Mouse (Mus musculus) CH12.LX (cell line): ENCODE measurements at regions not wholly inside any gene's neighbourhood (a gene's known extent, or its start where the extent isn't known, plus 50 kb on each side); places are given as distances from the start of the nearest gene placed in this dataset.

ENCODE experiments used
- DNase-seq: peaks from one replicate; pipeline ENCODE4 v3.0.0-alpha.2; 2013; ENCODE audit errors: extremely low read depth
- H3K27ac ChIP-seq: 2 replicates; pipeline ENCODE4 v1.5.1; 2012; ENCODE audit warnings: low read depth, mild to moderate bottlenecking, control low read depth, moderate library complexity; ENCODE audit not compliant: insufficient read depth
- H3K27me3 ChIP-seq: replicated peaks from 2 replicates; pipeline ENCODE3; 2012; ENCODE audit warnings: inconsistent platforms
- H3K36me3 ChIP-seq, 2 experiments: replicated peaks in 1 of 2; 2 replicates each; pipeline versions ENCODE3 to v1.6.1; 2012; ENCODE audit warnings: inconsistent platforms in 1 of 2, low read length in 1 of 2, mild to moderate bottlenecking in 1 of 2, mixed read lengths in 1 of 2, moderate library complexity in 1 of 2; ENCODE audit not compliant: control insufficient read depth in 1 of 2, insufficient read depth in 1 of 2
- H3K4me1 ChIP-seq, 2 experiments: 2 replicates each; pipeline ENCODE4 v1.6.1; 2012; ENCODE audit warnings: inconsistent platforms in 1 of 2, moderate library complexity in 1 of 2; ENCODE audit not compliant: insufficient read depth in 2 of 2, control insufficient read depth in 1 of 2
- H3K4me2 ChIP-seq: 2 replicates; pipeline ENCODE4 v1.6.1; 2012; ENCODE audit warnings: low read depth, mild to moderate bottlenecking, control low read depth; ENCODE audit not compliant: poor library complexity, insufficient read depth, severe bottlenecking
- H3K4me3 ChIP-seq, 3 experiments: fragments of 150-350 bp in 1 of 3; sonication (generic) in 1 of 3; replicated peaks in 1 of 3; 2 replicates each; pipeline versions ENCODE3 to v1.5.1; 2011 to 2012; ENCODE audit warnings: low read depth in 2 of 3, low read length in 2 of 3, mild to moderate bottlenecking in 2 of 3, moderate library complexity in 2 of 3, control low read depth in 1 of 3, improper control_type of control experiment in 1 of 3, inconsistent platforms in 1 of 3, mixed read lengths in 1 of 3; ENCODE audit not compliant: poor library complexity in 1 of 3
- H3K79me2 ChIP-seq: replicated peaks from 2 replicates; pipeline ENCODE4 v1.6.1; 2012; ENCODE audit warnings: mild to moderate bottlenecking, moderate library complexity; ENCODE audit not compliant: control insufficient read depth, poor library complexity, insufficient read depth, severe bottlenecking; ENCODE audit errors: extremely low read depth
- H3K9ac ChIP-seq: 2 replicates; pipeline ENCODE4 v1.6.1; 2012; ENCODE audit warnings: low read depth, mild to moderate bottlenecking, control low read depth, moderate library complexity; ENCODE audit not compliant: insufficient read depth
- H3K9me3 ChIP-seq: replicated peaks from 2 replicates; pipeline ENCODE3; 2012; ENCODE audit warnings: low read length, inconsistent platforms, mixed read lengths
- CHD1 ChIP-seq: IDR thresholded peaks from 2 replicates; pipeline ENCODE4 v1.6.1; 2012; ENCODE audit warnings: low read depth, low read length, improper control_type of control experiment, inconsistent platforms
- E2F4 ChIP-seq: IDR thresholded peaks from 2 replicates; pipeline ENCODE4 v1.6.1; 2011; ENCODE audit warnings: low read depth, low read length, improper control_type of control experiment; ENCODE audit not compliant: insufficient replicate concordance
- HCFC1 ChIP-seq: IDR thresholded peaks from 2 replicates; pipeline ENCODE4 v1.6.1; 2012; ENCODE audit warnings: low read depth, mild to moderate bottlenecking, inconsistent platforms, low read length, improper control_type of control experiment
- KAT2A ChIP-seq: IDR thresholded peaks from 2 replicates; pipeline ENCODE4 v1.6.1; 2012; ENCODE audit warnings: low read length, improper control_type of control experiment, inconsistent platforms; ENCODE audit not compliant: insufficient replicate concordance
- MAFK ChIP-seq: IDR thresholded peaks from 2 replicates; pipeline ENCODE4 v1.6.1; 2011; ENCODE audit warnings: low read length, improper control_type of control experiment; ENCODE audit not compliant: insufficient replicate concordance
- MAZ ChIP-seq: IDR thresholded peaks from 2 replicates; pipeline ENCODE4 v1.6.1; 2012; ENCODE audit warnings: low read depth, mild to moderate bottlenecking, inconsistent platforms, low read length, improper control_type of control experiment, moderate library complexity
- MEF2A ChIP-seq: IDR thresholded peaks from 2 replicates; pipeline ENCODE4 v1.6.1; 2014; ENCODE audit warnings: low read depth, mild to moderate bottlenecking, inconsistent platforms, low read length, improper control_type of control experiment, borderline replicate concordance
- MXI1 ChIP-seq: IDR thresholded peaks from 2 replicates; pipeline ENCODE4 v1.6.1; 2011; ENCODE audit warnings: mild to moderate bottlenecking, low read depth, low read length, improper control_type of control experiment
- NELFE ChIP-seq: IDR thresholded peaks from 2 replicates; pipeline ENCODE4 v1.6.1; 2011; ENCODE audit warnings: low read depth, low read length, improper control_type of control experiment
- NRF1 ChIP-seq: IDR thresholded peaks from 2 replicates; pipeline ENCODE4 v1.6.1; 2014; ENCODE audit warnings: low read depth, mild to moderate bottlenecking, inconsistent platforms, low read length, improper control_type of control experiment, moderate library complexity
- PAX5 ChIP-seq: IDR thresholded peaks from 2 replicates; pipeline ENCODE4 v1.6.1; 2012; ENCODE audit warnings: low read length, inconsistent platforms, mixed read lengths
- RAD21 ChIP-seq: IDR thresholded peaks from 2 replicates; pipeline ENCODE4 v1.6.1; 2011; ENCODE audit warnings: low read depth, mild to moderate bottlenecking, low read length, improper control_type of control experiment, moderate library complexity
- UBTF ChIP-seq: IDR thresholded peaks from 2 replicates; pipeline ENCODE4 v1.6.1; 2012; ENCODE audit warnings: low read depth, mild to moderate bottlenecking, inconsistent platforms, low read length, improper control_type of control experiment, moderate library complexity
- ZKSCAN1 ChIP-seq: IDR thresholded peaks from 2 replicates; pipeline ENCODE4 v1.6.1; 2012; ENCODE audit warnings: low read depth, inconsistent platforms, low read length, improper control_type of control experiment, borderline replicate concordance
- dilution Hi-C: fragments of 300-500 bp; cut with MboI; formaldehyde crosslinking; loops from 2 replicates; pipeline ENCODE4 v1.14.3; 2020; ENCODE audit warnings: low sequenced_read_pairs; ENCODE audit not compliant: extremely low pct_unique_long_range_greater_than_20kb, extremely low pct_ligation_motif_present
- in situ Hi-C: fragments of 300-500 bp; cut with MboI; formaldehyde crosslinking; loops from 3 replicates; pipeline ENCODE4 v1.14.3; 2019; ENCODE audit warnings: low sequenced_read_pairs, low pct_ligation_motif_present, low pct_unique_long_range_greater_than_20kb, mixed read lengths

DNA sequence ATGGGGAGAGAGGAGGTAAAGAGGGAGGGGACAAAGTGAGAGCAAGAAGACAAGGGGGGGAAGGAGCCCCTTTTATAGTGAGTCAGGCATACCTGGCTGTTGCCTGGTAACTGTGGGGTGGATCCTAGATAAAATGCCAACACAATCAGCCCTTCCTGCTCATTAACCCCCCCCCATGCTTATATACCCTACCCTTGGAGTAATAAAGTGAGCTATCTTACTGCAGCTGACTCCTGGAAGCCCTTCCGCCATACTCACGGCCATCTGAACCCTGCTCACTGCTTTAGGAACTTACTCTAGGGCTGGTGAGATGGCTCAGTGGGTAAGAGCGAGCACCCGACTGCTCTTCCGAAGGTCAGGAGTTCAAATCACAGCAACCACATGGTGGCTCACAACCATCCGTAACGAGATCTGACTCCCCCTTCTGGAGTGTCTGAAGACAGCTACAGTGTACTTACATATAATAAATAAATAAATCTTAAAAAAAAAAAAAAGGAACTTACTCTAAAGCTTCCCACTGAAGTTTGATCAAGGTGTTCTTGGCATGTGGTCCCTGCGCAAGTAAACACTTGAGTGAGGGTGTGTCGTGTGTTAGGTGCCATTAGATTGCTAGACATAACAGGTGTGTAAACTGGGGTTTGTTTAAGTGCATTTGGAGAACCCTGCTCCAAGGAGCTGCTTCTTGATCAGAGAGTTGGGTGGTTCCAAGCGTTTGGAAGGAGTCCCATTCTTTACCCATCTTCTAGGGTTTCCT lies 74.9 kb downstream of the Ets2 start:
- no peak overlapping the region for H3K4me3 ChIP-seq
- DNase-seq, result no peak
- no peak overlapping the region for H3K9ac ChIP-seq
- H3K9me3 ChIP-seq, result no peaks in the 10 kb centered on the region
- H3K27ac ChIP-seq, result no peak overlapping the region
- no peaks in the 10 kb centered on the region for H3K79me2 ChIP-seq
- no peaks in the 10 kb centered on the region for H3K36me3 ChIP-seq
- H3K4me1 ChIP-seq, result peaks cover 35 to 67% of the 10 kb centered on the region in 2 experiments
- dilution Hi-C loops, result no loop called here
- H3K27me3 ChIP-seq, result no peaks in the 10 kb centered on the region
- in situ Hi-C loops, result no loop called here
- no peak for TF ChIP-seq E2F4
- no peak for TF ChIP-seq MAFK
- no peak for TF ChIP-seq CHD1
- TF ChIP-seq PAX5, result no peak
- TF ChIP-seq, all 38 proteins: peak for 0
- no peak overlapping the region for H3K4me2 ChIP-seq

DNA sequence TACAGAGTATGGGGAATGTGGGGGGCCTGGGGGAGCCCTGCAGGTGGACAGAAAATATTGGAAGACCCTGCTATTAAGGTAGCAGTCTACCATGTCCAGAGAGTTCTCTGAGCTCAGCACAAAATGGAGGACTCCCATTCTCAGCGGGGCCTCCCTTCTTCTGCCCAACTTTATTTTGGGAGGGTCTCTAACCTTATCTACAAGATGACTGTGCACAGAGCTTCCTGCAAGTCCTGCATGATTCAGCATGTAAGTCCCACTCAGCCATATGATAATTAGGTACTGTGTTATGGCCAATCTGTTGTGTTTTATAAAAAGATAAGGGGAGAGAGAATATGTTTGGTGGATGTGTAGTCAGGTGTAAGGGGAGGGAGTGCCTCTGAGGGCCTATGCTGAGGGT lies 74.1 kb downstream of the Ets2 start:
- DNase-seq, result no peak
- H3K4me3 ChIP-seq, result no peak overlapping the region
- H3K79me2 ChIP-seq, result no peaks in the 10 kb centered on the region
- TF ChIP-seq HCFC1 (no peak), NRF1 (no peak), MAZ (no peak), KAT2A (no peak), NELFE (no peak), RAD21 (no peak), MXI1 (no peak), ZKSCAN1 (no peak), MEF2A (no peak)
- TF ChIP-seq, all 38 proteins: peak for 0
- Histone ChIP-seq H3K36me3 (no peaks in the 10 kb centered on the region), H3K9me3 (no peaks in the 10 kb centered on the region), H3K4me2 (no peak overlapping the region), H3K27me3 (no peaks in the 10 kb centered on the region), H3K9ac (no peak overlapping the region), H3K4me1 (peaks cover 27 to 60% of the 10 kb centered on the region in 2 experiments), H3K27ac (no peak overlapping the region)
- dilution Hi-C loops, result no loop called here
- in situ Hi-C loops, result no loop called here

DNA sequence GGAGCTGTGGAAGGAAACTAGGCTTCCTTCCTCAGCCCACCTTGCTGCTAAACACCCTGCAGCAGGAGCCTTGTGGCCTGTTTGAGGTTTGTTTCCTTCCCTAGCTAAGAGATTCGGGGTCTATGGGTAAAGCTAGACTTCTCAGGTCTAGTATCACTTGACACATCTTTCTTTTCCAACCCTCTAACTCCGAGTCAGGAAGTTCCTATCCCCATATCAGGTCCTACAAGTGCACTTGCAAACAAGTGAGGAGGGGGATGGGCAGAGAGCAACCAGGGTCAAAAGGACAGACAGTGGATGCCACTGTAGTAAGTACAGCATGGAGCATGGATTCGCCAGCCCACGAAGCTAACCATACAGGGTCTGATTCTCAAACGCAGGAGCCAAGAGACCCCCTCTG lies 73.5 kb downstream of the Ets2 start:
- no peaks in the 10 kb centered on the region for H3K27me3 ChIP-seq
- no peak overlapping the region for H3K27ac ChIP-seq
- no peak for DNase-seq
- dilution Hi-C loops (no loop called here), in situ Hi-C loops (no loop called here)
- H3K9me3 ChIP-seq, result no peaks in the 10 kb centered on the region
- peaks cover 21 to 53% of the 10 kb centered on the region in 2 experiments for H3K4me1 ChIP-seq
- TF ChIP-seq UBTF, result no peak
- TF ChIP-seq, all 38 proteins: peak for 0
- H3K79me2 ChIP-seq, result no peaks in the 10 kb centered on the region
- no peak overlapping the region for H3K4me3 ChIP-seq
- no peaks in the 10 kb centered on the region for H3K36me3 ChIP-seq
- H3K4me2 ChIP-seq, result no peak overlapping the region
- no peak overlapping the region for H3K9ac ChIP-seq
